Mouse (Mus musculus) limb, embryonic 13.5 days (tissue): ENCODE data around the gene Klf1. TPM values are rescaled to one million over a fixed set of nuclear protein-coding genes. Genes with fewer than 3 reads are reported as not detected.

Source experiments
- microRNA-seq: library from miRNA; unstranded; fragments of <30 nt; microRNA quantifications from one replicate; pipeline ENCODE4, GENCODE M21; 2016
- polyA plus RNA-seq: library from polyadenylated mRNA; unstranded; fragments of >200 nt; fragmentation: Nextera tagmentation; extraction: Ambion mirVana; gene quantifications from 2 replicates; pipeline ENCODE4 v1.2.1, GENCODE M21; 2015

Klf1 gene
- polyA plus RNA-seq, 1 experiment from 2014 or later, result 2.4 TPM

Small RNA genes lying within 50 kb of the gene (microRNA-seq; reads per million reads assigned to microRNA genes)
- gene Gm24197, result not detected
- gene Mir7069, result 1.2 reads per million

Other genes starting within 250 kb of the Klf1 start
- gene Ier2, start 239.1 kb upstream of the Klf1 start, polyA plus RNA-seq, result 71.9 and 73.0 TPM in 2 replicates
- 70.8 and 72.7 TPM in 2 replicates for gene Trmt1, start 215.6 kb upstream of the Klf1 start, polyA plus RNA-seq
- gene Nacc1, start 214.1 kb upstream of the Klf1 start, polyA plus RNA-seq, result 15.0 and 15.2 TPM in 2 replicates
- 4.1 and 4.9 TPM in 2 replicates for gene Lyl1, start 200.5 kb upstream of the Klf1 start, polyA plus RNA-seq
- gene G430095P16Rik, start 178.9 kb upstream of the Klf1 start, polyA plus RNA-seq, result 7.1 and 9.8 TPM in 2 replicates
- gene Nfix, start 101.6 kb upstream of the Klf1 start, polyA plus RNA-seq, result 46.9 and 48.0 TPM in 2 replicates
- 6.3 TPM in 2 replicates for gene Dand5, start 79.1 kb upstream of the Klf1 start, polyA plus RNA-seq
- gene Gadd45gip1, start 70.4 kb upstream of the Klf1 start, polyA plus RNA-seq, result 48.1 and 48.4 TPM in 2 replicates
- 106 TPM in 2 replicates for gene Rad23a, start 61.3 kb upstream of the Klf1 start, polyA plus RNA-seq
- 943 and 1,018 TPM in 2 replicates for gene Calr, start 55.0 kb upstream of the Klf1 start, polyA plus RNA-seq
- gene Farsa, start 44.9 kb upstream of the Klf1 start, polyA plus RNA-seq, result 108 and 109 TPM in 2 replicates
- gene Syce2, start 29.8 kb upstream of the Klf1 start, polyA plus RNA-seq, result 82.7 and 92.5 TPM in 2 replicates
- 41.7 and 42.1 TPM in 2 replicates for gene Gcdh, start 8.0 kb upstream of the Klf1 start, polyA plus RNA-seq
- gene Dnase2a, start 6.6 kb downstream of the Klf1 start, polyA plus RNA-seq, result 16.4 and 18.5 TPM in 2 replicates
- gene Mast1, start 35.4 kb downstream of the Klf1 start, polyA plus RNA-seq, result 0.32 and 0.55 TPM in 2 replicates
- gene Rtbdn, start 45.1 kb downstream of the Klf1 start, polyA plus RNA-seq, result 0.20 and 0.47 TPM in 2 replicates
- gene Gm49661, start 67.5 kb downstream of the Klf1 start, polyA plus RNA-seq, result not detected in 2 replicates
- 961 and 978 TPM in 2 replicates for gene Prdx2, start 67.7 kb downstream of the Klf1 start, polyA plus RNA-seq
- 90.9 and 93.2 TPM in 2 replicates for gene Rnaseh2a, start 67.8 kb downstream of the Klf1 start, polyA plus RNA-seq
- 8.2 and 8.4 TPM in 2 replicates for gene Junb, start 76.8 kb downstream of the Klf1 start, polyA plus RNA-seq
- gene Hook2, start 88.7 kb downstream of the Klf1 start, polyA plus RNA-seq, result 18.6 and 18.8 TPM in 2 replicates
- gene Best2, start 112.6 kb downstream of the Klf1 start, polyA plus RNA-seq, result not detected in 2 replicates
- 132 TPM in 2 replicates for gene Asna1, start 123.4 kb downstream of the Klf1 start, polyA plus RNA-seq
- gene Trir, start 124.9 kb downstream of the Klf1 start, polyA plus RNA-seq, result 114 and 132 TPM in 2 replicates
- 31.0 and 32.2 TPM in 2 replicates for gene Tnpo2, start 135.0 kb downstream of the Klf1 start, polyA plus RNA-seq
- gene Fbxw9, start 158.1 kb downstream of the Klf1 start, polyA plus RNA-seq, result 31.6 and 32.2 TPM in 2 replicates
- 0.75 and 0.76 TPM in 2 replicates for gene Gm5741, start 166.1 kb downstream of the Klf1 start, polyA plus RNA-seq
- 60.0 and 60.5 TPM in 2 replicates for gene Dhps, start 169.8 kb downstream of the Klf1 start, polyA plus RNA-seq
- 111 and 127 TPM in 2 replicates for gene Wdr83os, start 178.8 kb downstream of the Klf1 start, polyA plus RNA-seq
- 43.0 and 45.1 TPM in 2 replicates for gene Wdr83, start 179.4 kb downstream of the Klf1 start, polyA plus RNA-seq
- gene Man2b1, start 181.3 kb downstream of the Klf1 start, polyA plus RNA-seq, result 29.2 and 32.2 TPM in 2 replicates
- 2.7 and 3.4 TPM in 2 replicates for gene Zfp791, start 221.2 kb downstream of the Klf1 start, polyA plus RNA-seq
- gene Cks1brt, start 250.0 kb downstream of the Klf1 start, polyA plus RNA-seq, result not detected in 2 replicates